Mouse (Mus musculus): ENCODE data around the gene Cbarp.

- TF ChIP-seq CTCF (conservative IDR thresholded peaks at IDR 0.05; ENCODE audit: low read length) (no peak), POU5F1 (IDR thresholded peaks at IDR 0.05; ENCODE audit: borderline replicate concordance, low read length) (no peak), NANOG (IDR thresholded peaks at IDR 0.05; ENCODE audit: borderline replicate concordance, low read length) (no peak)
These were observed 22.9 kb downstream of the Cbarp start for GRCm38 (mm10) chr10:80117736-80118135.

All from E14TG2a.4 (cell line).